Mouse (Mus musculus): ENCODE measurements at regions not wholly inside any gene's neighbourhood (a gene's known extent, or its start where the extent isn't known, plus 50 kb on each side); places are given as distances from the start of the nearest gene placed in this dataset.

GRCm38 (mm10) chr4:100616161-100616915, 137.7 kb downstream of the Ube2u start:
- no peak for DNase-seq (ENCODE audit: low spot score in 2 of 2)

DNA sequence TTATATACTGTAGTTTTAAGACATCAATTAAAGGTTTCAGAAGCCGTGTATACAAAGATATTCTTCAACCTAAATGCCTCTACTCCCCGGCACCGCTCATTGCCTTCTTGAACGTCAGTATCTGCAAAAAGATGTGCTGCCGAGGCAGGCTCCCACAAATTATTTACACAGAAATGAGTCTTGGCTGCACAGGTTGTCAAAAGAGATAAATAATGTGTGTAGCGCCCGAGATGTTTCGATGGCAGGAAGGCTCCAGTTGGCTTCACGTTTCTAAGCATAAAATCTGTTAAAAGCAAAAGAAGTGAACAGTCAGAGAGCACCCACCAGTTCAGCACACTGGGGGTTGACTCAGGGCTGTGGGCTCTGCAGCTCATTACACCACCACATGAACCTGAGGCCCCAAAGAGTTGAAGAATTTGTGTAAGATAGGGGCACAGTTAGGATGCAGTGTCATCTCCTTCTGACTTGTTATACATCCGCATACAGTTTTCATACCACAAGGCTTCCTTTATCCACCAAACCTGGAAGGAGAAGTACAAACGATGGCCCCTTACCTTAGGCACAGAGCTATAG, 138.4 kb downstream of the Ube2u start:
- DNase-seq (ENCODE audit: low spot score in 2 of 2), result no peak

- DNase-seq (ENCODE audit: low spot score in 2 of 2), result no peak
These were observed 146.0 kb downstream of the Ube2u start for GRCm38 (mm10) chr4:100624656-100625055.

DNA sequence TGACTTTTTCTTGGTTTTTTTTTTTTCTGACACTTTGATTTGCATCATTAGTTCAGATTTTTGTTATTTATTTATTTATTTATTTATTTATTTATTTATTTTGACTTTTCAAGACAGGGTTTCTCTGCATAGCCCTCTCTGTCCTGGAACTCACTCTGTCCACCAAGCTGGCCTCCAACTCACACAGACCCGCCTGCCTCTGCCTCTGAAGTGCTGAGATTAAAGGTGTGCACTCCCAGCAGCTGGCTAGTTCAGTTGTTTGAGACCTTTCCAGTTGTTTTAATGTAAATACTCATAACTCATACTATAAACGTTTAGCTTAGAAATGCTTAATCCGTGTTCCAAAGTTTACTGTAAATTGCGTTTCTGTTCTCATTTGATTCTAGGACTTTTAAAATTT, 147.9 kb downstream of the Ube2u start:
- no peak for DNase-seq (ENCODE audit: low spot score in 2 of 2)

DNA sequence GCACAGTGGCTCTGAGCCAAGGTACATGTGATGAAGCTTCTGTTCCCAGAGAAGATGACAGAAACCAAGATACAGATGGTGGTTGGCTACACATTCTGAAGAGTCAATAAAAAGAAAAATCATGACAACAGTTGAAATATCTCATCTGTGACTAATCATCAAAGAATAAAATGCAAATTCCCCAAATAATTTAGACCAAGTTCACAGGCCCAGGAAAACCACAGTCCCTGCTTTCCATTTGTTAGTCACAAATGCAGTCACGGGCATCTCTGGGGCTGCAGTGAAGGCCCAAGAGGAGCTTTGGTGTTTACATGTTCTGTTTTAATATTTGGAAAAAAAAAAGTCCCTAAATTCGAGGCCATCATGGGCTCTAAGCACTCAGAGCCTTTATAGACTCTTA, 142.1 kb upstream of the Cachd1 start:
- no peak for DNase-seq (ENCODE audit: low spot score in 2 of 2)

- DNase-seq (ENCODE audit: low spot score in 2 of 2), result no peak
These were observed 138.9 kb upstream of the Cachd1 start for GRCm38 (mm10) chr4:100637597-100637996.

DNA sequence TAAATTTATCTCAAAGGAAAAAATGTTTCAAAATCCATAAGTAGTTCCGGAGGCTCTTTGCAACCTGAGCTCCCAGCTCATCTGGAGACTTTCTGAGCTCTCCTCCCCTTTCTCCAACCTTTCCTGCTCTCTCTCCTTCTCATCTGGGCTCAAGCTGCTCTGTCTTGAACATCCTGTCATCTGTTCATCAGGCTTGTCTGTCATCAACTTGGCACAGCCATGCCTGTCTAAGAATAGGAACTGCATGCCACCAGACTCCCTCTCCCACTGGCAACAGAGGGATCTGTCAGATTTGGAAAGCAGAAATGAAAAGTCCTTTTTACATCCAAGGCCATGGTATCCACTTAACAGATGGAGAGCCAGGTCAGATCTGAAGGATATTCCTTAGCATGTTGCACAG, 115.3 kb upstream of the Cachd1 start:
- DNase-seq (ENCODE audit: low spot score in 2 of 2), result no peak

- peak; percentile 25 to 26 for DNase-seq (ENCODE audit: low spot score in 2 of 2)
These were observed 111.7 kb upstream of the Cachd1 start for GRCm38 (mm10) chr4:100664619-100665264.

DNA sequence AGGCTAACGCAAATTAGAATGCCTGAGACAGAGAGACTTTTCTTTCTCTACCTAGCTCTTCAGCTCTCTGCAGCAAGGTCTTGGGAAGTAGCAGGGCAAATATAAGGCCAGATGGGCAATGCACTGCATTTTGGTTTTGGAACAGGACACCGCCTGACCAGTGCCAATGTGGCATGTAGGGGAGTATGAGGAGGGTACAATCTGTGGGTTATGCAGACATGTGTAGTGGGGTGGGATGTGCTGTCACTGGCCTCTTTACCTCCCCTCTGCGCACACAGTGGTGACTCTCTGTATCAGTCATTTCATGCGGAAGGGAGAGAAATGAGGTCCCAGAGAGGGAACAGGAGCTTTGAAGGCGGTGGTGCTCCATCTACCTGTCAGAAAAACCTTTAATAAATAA, 105.9 kb upstream of the Cachd1 start:
- DNase-seq (ENCODE audit: low spot score in 2 of 2), result no peak

DNA sequence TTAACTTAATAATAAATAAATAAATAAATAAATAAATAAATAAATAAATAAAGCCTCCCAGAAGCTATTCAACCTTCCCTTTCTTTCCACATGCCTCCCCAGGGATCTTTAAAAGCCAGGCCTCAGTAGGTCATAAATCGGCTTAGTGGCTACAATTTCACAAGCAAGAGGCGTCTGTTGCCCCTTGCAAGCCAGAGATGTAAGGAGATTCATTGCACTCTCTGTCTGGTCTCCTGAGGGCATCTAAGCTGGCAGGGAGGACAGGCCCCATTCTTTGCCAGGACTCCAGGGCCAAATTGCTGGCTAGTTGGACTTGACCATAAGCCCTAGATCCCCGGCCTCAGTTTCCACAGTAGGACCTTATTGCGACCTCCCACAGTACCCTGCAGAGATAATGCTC, 101.6 kb upstream of the Cachd1 start:
- no peak for DNase-seq (ENCODE audit: low spot score in 2 of 2)

GRCm38 (mm10) chr4:100683757-100684156, 92.7 kb upstream of the Cachd1 start:
- no peak for DNase-seq (ENCODE audit: low spot score in 2 of 2)

- DNase-seq (ENCODE audit: low spot score in 2 of 2), result no peak
These were observed 76.5 kb upstream of the Cachd1 start for GRCm38 (mm10) chr4:100700002-100700401.

- DNase-seq (ENCODE audit: low spot score in 2 of 2), result no peak
These were observed 76.1 kb upstream of the Cachd1 start for GRCm38 (mm10) chr4:100700418-100700817.

- DNase-seq (ENCODE audit: low spot score in 2 of 2), result no peak
These were observed 70.5 kb upstream of the Cachd1 start for GRCm38 (mm10) chr4:100705960-100706359.

DNA sequence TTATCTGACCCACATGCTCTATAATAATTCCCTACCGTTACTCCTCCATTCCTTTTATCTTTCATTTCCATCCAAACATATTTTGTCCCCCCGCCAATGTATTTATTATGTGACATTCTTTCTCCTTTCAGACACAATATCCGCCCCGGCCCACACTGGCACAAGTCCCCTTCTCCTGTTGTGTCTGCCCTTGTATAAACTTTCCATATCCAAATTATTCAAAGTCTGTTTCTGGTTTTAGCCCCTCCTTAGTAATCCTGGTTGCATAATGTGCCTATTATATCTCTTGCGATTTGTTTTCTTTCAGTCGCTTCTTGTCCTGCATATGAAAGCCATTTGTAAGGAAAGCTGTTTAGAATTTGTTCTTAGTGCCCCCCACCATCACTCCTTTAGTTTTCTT, 69.3 kb upstream of the Cachd1 start:
- DNase-seq (ENCODE audit: low spot score in 2 of 2), result no peak

DNA sequence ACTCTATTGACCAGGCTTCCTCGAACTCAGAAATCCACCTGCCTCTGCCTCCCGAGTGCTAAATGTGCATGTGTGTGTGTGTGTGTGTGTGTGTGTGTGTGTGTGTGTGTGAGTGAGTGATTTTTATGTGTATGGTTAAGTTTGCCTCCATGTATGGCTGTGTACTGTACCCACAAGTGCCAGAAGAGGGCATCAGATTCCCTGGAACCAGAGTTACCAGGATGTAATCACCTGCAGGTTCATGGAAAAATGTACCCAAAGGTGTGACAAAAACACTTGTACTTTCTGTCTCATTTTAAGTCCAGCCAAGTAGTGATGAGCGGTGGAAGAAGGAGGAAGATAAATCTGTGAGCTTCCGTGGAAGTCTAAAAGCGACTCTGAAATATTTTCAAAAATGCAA, 68.2 kb upstream of the Cachd1 start:
- DNase-seq (ENCODE audit: low spot score in 2 of 2), result no peak

DNA sequence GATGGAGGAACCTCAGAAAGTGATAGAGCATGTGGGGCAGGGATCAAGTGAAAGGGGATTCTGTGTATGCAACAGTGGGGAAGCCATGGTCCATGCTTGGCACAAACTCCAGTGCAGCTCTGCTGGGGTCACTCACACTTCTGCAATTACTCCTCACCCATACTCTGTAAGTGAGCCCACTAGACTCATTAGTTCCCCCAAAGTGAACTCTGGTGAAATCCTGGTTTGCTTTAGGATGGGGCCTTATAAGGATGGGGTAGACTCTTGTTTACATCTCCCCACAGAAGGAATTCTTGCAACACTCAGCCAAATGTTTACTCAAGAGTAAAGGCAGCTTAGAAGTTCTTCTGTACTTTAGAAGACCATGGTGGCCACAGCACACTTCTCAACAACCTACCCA, 62.2 kb upstream of the Cachd1 start:
- no peak for DNase-seq (ENCODE audit: low spot score in 2 of 2)

- no peak for DNase-seq (ENCODE audit: low spot score in 2 of 2)
These were observed 58.9 kb upstream of the Cachd1 start for GRCm38 (mm10) chr4:100717601-100718000.

GRCm38 (mm10) chr4:100722532-100722931, 53.9 kb upstream of the Cachd1 start:
- DNase-seq (ENCODE audit: low spot score in 2 of 2), result peak; percentile 40 to 45

DNA sequence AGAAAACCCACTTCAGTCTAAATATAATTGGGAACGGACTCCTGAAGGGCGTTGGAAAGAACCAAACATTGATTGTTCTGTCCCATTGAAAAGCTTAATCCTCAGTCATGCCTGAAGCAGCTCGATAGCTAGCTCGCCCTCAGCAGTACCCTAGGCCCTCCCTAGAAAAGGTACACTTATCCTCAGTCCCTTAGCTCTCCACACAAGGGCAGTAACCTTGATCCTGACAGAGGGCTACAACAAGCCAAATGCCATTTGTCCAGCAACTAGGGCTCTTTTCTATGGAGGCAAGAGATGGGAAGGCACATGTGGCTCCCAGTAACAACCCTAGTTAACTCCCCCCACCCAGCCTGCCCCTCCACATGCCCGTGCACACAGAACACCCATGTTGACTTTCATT, 53.4 kb upstream of the Cachd1 start:
- DNase-seq (ENCODE audit: low spot score in 2 of 2), result no peak

- no peak for DNase-seq (ENCODE audit: low spot score in 2 of 2)
These were observed 50.7 kb upstream of the Cachd1 start for GRCm38 (mm10) chr4:100725811-100726210.

GRCm38 (mm10) chr4:100726496-100726895, 50.0 kb upstream of the Cachd1 start:
- DNase-seq (ENCODE audit: low spot score in 2 of 2), result no peak

Measured in right cerebral cortex, adult 2 months (tissue).